Mouse (Mus musculus) neural tube, embryonic 14.5 days (tissue): Measurements from ENCODE around the gene Rab3il1. TPM values are rescaled to one million over a fixed set of nuclear protein-coding genes. Genes with fewer than 3 reads are reported as not detected.
A peak's percentile ranks its signal among the peaks of the same experiment; 100 is the strongest.

Source experiments
- ATAC-seq: fragments of 200-750 bp; cut with Nextera tagmentation; 2 replicates; pipeline ENCODE4 v1.8.0; 2017; ENCODE audit warnings: low read depth, mild to moderate bottlenecking, moderate TSS enrichment, moderate library complexity
- H3K27ac ChIP-seq: fragments of 300-500 bp; sonication (generic); 2 replicates; pipeline ENCODE4 v1.5.1; 2014; ENCODE audit warnings: low read depth, mild to moderate bottlenecking, control low read depth, low read length, moderate library complexity, mixed read lengths
- H3K27me3 ChIP-seq: fragments of 300-500 bp; sonication (generic); 2 replicates; pipeline ENCODE4 v1.6.1; 2014; ENCODE audit warnings: low read length; ENCODE audit not compliant: control insufficient read depth, insufficient read depth
- H3K36me3 ChIP-seq: fragments of 300-500 bp; sonication (generic); 2 replicates; pipeline ENCODE4 v1.6.1; 2014; ENCODE audit warnings: low read length, mixed read lengths; ENCODE audit not compliant: control insufficient read depth, insufficient read depth
- H3K4me1 ChIP-seq: fragments of 300-500 bp; sonication (generic); 2 replicates; pipeline ENCODE4 v1.6.1; 2014; ENCODE audit warnings: low read length; ENCODE audit not compliant: control insufficient read depth, insufficient read depth
- H3K4me2 ChIP-seq: fragments of 300-500 bp; sonication (generic); 2 replicates; pipeline ENCODE4 v1.6.1; 2014; ENCODE audit warnings: mild to moderate bottlenecking, low read depth, low read length, control low read depth
- H3K4me3 ChIP-seq: fragments of 300-500 bp; sonication (generic); 2 replicates; pipeline ENCODE4 v1.5.1; 2014; ENCODE audit warnings: low read depth, low read length, control low read depth, mixed read lengths
- H3K9ac ChIP-seq: fragments of 300-500 bp; sonication (generic); replicated peaks from 2 replicates; pipeline ENCODE4 v1.6.1; 2014; ENCODE audit warnings: low read depth, mild to moderate bottlenecking, control low read depth, low read length, mixed read lengths
- H3K9me3 ChIP-seq: fragments of 300-500 bp; sonication (generic); 2 replicates; pipeline ENCODE4 v1.6.1; 2016; ENCODE audit warnings: low read length; ENCODE audit not compliant: control insufficient read depth
- WGBS: fragments of 180-500 bp; shearing (Covaris S2); extraction: QIAGEN DNeasy Blood & Tissue Kit; methylation state at CpG from one replicate; pipeline ENCODE4 v1.1.7; 2014; 5-methylcytosine and 5-hydroxymethylcytosine counted together
- polyA plus RNA-seq: library from polyadenylated mRNA; unstranded; fragments of >200 nt; fragmentation: Nextera tagmentation; extraction: Ambion mirVana; gene quantifications from 2 replicates; pipeline ENCODE4 v1.2.1, GENCODE M21; 2014

The Rab3il1 gene
- polyA plus RNA-seq, 1 experiment from 2014 or later: 13.6 TPM

- H3K4me3 ChIP-seq: peak overlapping the region; percentile 60
- H3K9me3 ChIP-seq: no peaks in the 10 kb centered on the region
- H3K36me3 ChIP-seq: no peaks in the 10 kb centered on the region
- H3K9ac ChIP-seq: peak overlapping the region; percentile 76
- peak overlapping the region; percentile 91 for H3K4me2 ChIP-seq
- H3K27me3 ChIP-seq: no peaks in the 10 kb centered on the region
- WGBS: 6% methylated on average over 40 of the region's 44 CpGs
- peaks cover 8% of the 10 kb centered on the region; the same call in 1 of the 2 replicates for H3K4me1 ChIP-seq
- 0 out of 2 replicates have a peak overlapping the region, but pooled peaks have one; percentile 16 for H3K27ac ChIP-seq
- ATAC-seq: peak; percentile 94
These were observed 16.4 kb downstream of the Rab3il1 start for GRCm38 (mm10) chr19:10017637-10018526.

GRCm38 (mm10) chr19:10018527-10018818 is 17.0 kb downstream of the Rab3il1 start:
- WGBS: 3% methylated on average over 3 of the region's 3 CpGs

GRCm38 (mm10) chr19:10019214-10019760 is 17.8 kb downstream of the Rab3il1 start:
- WGBS: 68% methylated on average over 4 of the region's 4 CpGs

More at GRCm38 (mm10) chr19:10018527-10018818, 17.0 kb downstream of the Rab3il1 start:
- no peaks in the 10 kb centered on the region for H3K36me3 ChIP-seq
- ATAC-seq: no peak
- peak overlapping the region; percentile 91 for H3K4me2 ChIP-seq
- H3K9ac ChIP-seq: peak overlapping the region; percentile 76
- H3K27me3 ChIP-seq: no peaks in the 10 kb centered on the region
- no peaks in the 10 kb centered on the region for H3K9me3 ChIP-seq
- no peak overlapping the region for H3K27ac ChIP-seq
- H3K4me3 ChIP-seq: peak overlapping the region; percentile 60
- H3K4me1 ChIP-seq: peaks cover 8% of the 10 kb centered on the region; the same call in 1 of the 2 replicates

GRCm38 (mm10) chr19:10021981-10022380 is 20.5 kb downstream of the Rab3il1 start:
- Histone ChIP-seq H3K9ac (no peak overlapping the region), H3K27me3 (no peaks in the 10 kb centered on the region), H3K36me3 (no peaks in the 10 kb centered on the region), H3K27ac (no peak overlapping the region), H3K4me2 (no peak overlapping the region), H3K9me3 (no peaks in the 10 kb centered on the region), H3K4me1 (peaks cover 8% of the 10 kb centered on the region; the same call in 1 of the 2 replicates), H3K4me3 (no peak overlapping the region)
- ATAC-seq: no peak
- WGBS: 75% methylated on average over 2 of the region's 2 CpGs

More at GRCm38 (mm10) chr19:10019214-10019760, 17.8 kb downstream of the Rab3il1 start:
- H3K36me3 ChIP-seq: no peaks in the 10 kb centered on the region
- 0 out of 2 replicates have a peak overlapping the region, but pooled peaks have one; percentile 16 for H3K9ac ChIP-seq
- no peaks in the 10 kb centered on the region for H3K9me3 ChIP-seq
- H3K4me3 ChIP-seq: peak overlapping the region; percentile 60; the same call in 1 of the 2 replicates
- peaks cover 8% of the 10 kb centered on the region; the same call in 1 of the 2 replicates for H3K4me1 ChIP-seq
- no peak overlapping the region for H3K27ac ChIP-seq
- no peaks in the 10 kb centered on the region for H3K27me3 ChIP-seq
- peak overlapping the region; percentile 91 for H3K4me2 ChIP-seq
- ATAC-seq: no peak

GRCm38 (mm10) chr19:10022414-10023303 is 21.2 kb downstream of the Rab3il1 start:
- Histone ChIP-seq H3K27me3 (no peaks in the 10 kb centered on the region), H3K9me3 (no peaks in the 10 kb centered on the region), H3K9ac (no peak overlapping the region), H3K36me3 (no peaks in the 10 kb centered on the region), H3K4me3 (no peak overlapping the region), H3K27ac (0 out of 2 replicates have a peak overlapping the region, but pooled peaks have one; percentile 48), H3K4me1 (peaks cover 8% of the 10 kb centered on the region; the same call in 1 of the 2 replicates), H3K4me2 (no peak overlapping the region)
- ATAC-seq: no peak
- 69% methylated on average over 5 of the region's 5 CpGs for WGBS

- ATAC-seq: no peak
- 71% methylated on average over 9 of the region's 9 CpGs for WGBS
These were observed 21.9 kb downstream of the Rab3il1 start for GRCm38 (mm10) chr19:10023304-10023758.

GRCm38 (mm10) chr19:10025169-10025875 is 23.9 kb downstream of the Rab3il1 start:
- no peaks in the 10 kb centered on the region for H3K27me3 ChIP-seq
- peak; percentile 66; the same call in 1 of the 2 replicates for ATAC-seq
- WGBS: 21% methylated on average over 8 of the region's 8 CpGs
- H3K4me2 ChIP-seq: 0 out of 2 replicates have a peak overlapping the region, but pooled peaks have one; percentile 6
- H3K27ac ChIP-seq: no peak overlapping the region; the same call in 1 of the 2 replicates
- no peaks in the 10 kb centered on the region for H3K9me3 ChIP-seq
- no peaks in the 10 kb centered on the region; the same call in 1 of the 2 replicates for H3K36me3 ChIP-seq
- no peaks in the 10 kb centered on the region for H3K4me1 ChIP-seq
- no peak overlapping the region for H3K4me3 ChIP-seq
- no peak overlapping the region for H3K9ac ChIP-seq

More at GRCm38 (mm10) chr19:10023304-10023758, 21.9 kb downstream of the Rab3il1 start:
- no peaks in the 10 kb centered on the region for H3K36me3 ChIP-seq
- H3K4me1 ChIP-seq: peaks cover 8% of the 10 kb centered on the region; the same call in 1 of the 2 replicates
- H3K4me3 ChIP-seq: no peak overlapping the region
- H3K27me3 ChIP-seq: no peaks in the 10 kb centered on the region
- no peak overlapping the region for H3K4me2 ChIP-seq
- H3K9ac ChIP-seq: no peak overlapping the region
- H3K9me3 ChIP-seq: no peaks in the 10 kb centered on the region
- H3K27ac ChIP-seq: 0 out of 2 replicates have a peak overlapping the region, but pooled peaks have one; percentile 48

- ATAC-seq: no peak
- Histone ChIP-seq H3K9ac (no peak overlapping the region), H3K27me3 (no peaks in the 10 kb centered on the region), H3K4me1 (no peaks in the 10 kb centered on the region), H3K4me3 (no peak overlapping the region), H3K9me3 (no peaks in the 10 kb centered on the region), H3K27ac (no peak overlapping the region), H3K36me3 (no peaks in the 10 kb centered on the region; the same call in 1 of the 2 replicates), H3K4me2 (no peak overlapping the region)
- WGBS: 90% methylated on average over 2 of the region's 2 CpGs
These were observed 28.3 kb downstream of the Rab3il1 start for GRCm38 (mm10) chr19:10029746-10030145.
